Mouse (Mus musculus) liver, embryonic 14.5 days (tissue): ENCODE results near the gene Ric8b.

ENCODE experiments used
- CTCF ChIP-seq: IDR thresholded peaks from 2 replicates; pipeline ENCODE4 v1.5.1; 2016; ENCODE audit warnings: antibody characterized with exemption, low read depth, control low read depth
- EP300 ChIP-seq: IDR thresholded peaks from 2 replicates; pipeline ENCODE4 v1.6.1; 2016; ENCODE audit warnings: antibody characterized with exemption, low read depth

- TF ChIP-seq CTCF (no peak), EP300 (no peak)
These were observed 9.4 kb upstream of the Ric8b start for GRCm38 (mm10) chr10:84908006-84908405.
